Mouse (Mus musculus) urinary bladder, postnatal 4 days (tissue): ENCODE results near the gene Kcna3.
A peak's percentile ranks its signal among the peaks of the same experiment; 100 is the strongest.

Experiments used
- DNase-seq, 2 experiments: peaks; one replicate each; pipeline ENCODE4 v3.0.0; 2021 to 2022; ENCODE audit warnings: low spot score in 2 of 2

Kcna3 gene

GRCm38 (mm10) chr3:107065510-107066095 lies 29.6 kb downstream of the Kcna3 start:
- DNase-seq, result no peak

GRCm38 (mm10) chr3:107066165-107066850 lies 30.3 kb downstream of the Kcna3 start:
- no peak for DNase-seq

GRCm38 (mm10) chr3:107067245-107067644 lies 31.3 kb downstream of the Kcna3 start:
- DNase-seq, result no peak

GRCm38 (mm10) chr3:107073863-107074262 lies 37.9 kb downstream of the Kcna3 start:
- peak in 1 of 2 experiments; percentile 10 for DNase-seq

- DNase-seq, result no peak
These were observed 39.7 kb downstream of the Kcna3 start for GRCm38 (mm10) chr3:107075705-107076104.

- peak in 1 of 2 experiments; percentile 12 for DNase-seq
These were observed 40.7 kb downstream of the Kcna3 start for GRCm38 (mm10) chr3:107076658-107077057.

- no peak for DNase-seq
These were observed 41.1 kb downstream of the Kcna3 start for GRCm38 (mm10) chr3:107077101-107077500.

- no peak for DNase-seq
These were observed 44.8 kb downstream of the Kcna3 start for GRCm38 (mm10) chr3:107080803-107081202.

GRCm38 (mm10) chr3:107081227-107081626 lies 45.3 kb downstream of the Kcna3 start:
- no peak for DNase-seq

GRCm38 (mm10) chr3:107084586-107084985 lies 48.6 kb downstream of the Kcna3 start:
- DNase-seq, result no peak

GRCm38 (mm10) chr3:107087410-107087809 lies 51.4 kb downstream of the Kcna3 start:
- no peak for DNase-seq
